Mouse (Mus musculus) neural tube, embryonic 14.5 days (tissue): ENCODE results near the gene Pdcd6ip. TPM values are rescaled to one million over a fixed set of nuclear protein-coding genes. Genes with fewer than 3 reads are reported as not detected.
A peak's percentile ranks its signal among the peaks of the same experiment; 100 is the strongest.

Experiments
- ATAC-seq: fragments of 200-750 bp; cut with Nextera tagmentation; 2 replicates; pipeline ENCODE4 v1.8.0; 2017; ENCODE audit warnings: low read depth, mild to moderate bottlenecking, moderate TSS enrichment, moderate library complexity
- H3K27ac ChIP-seq: fragments of 300-500 bp; sonication (generic); 2 replicates; pipeline ENCODE4 v1.5.1; 2014; ENCODE audit warnings: low read depth, mild to moderate bottlenecking, control low read depth, low read length, moderate library complexity, mixed read lengths
- H3K27me3 ChIP-seq: fragments of 300-500 bp; sonication (generic); 2 replicates; pipeline ENCODE4 v1.6.1; 2014; ENCODE audit warnings: low read length; ENCODE audit not compliant: control insufficient read depth, insufficient read depth
- H3K36me3 ChIP-seq: fragments of 300-500 bp; sonication (generic); 2 replicates; pipeline ENCODE4 v1.6.1; 2014; ENCODE audit warnings: low read length, mixed read lengths; ENCODE audit not compliant: control insufficient read depth, insufficient read depth
- H3K4me1 ChIP-seq: fragments of 300-500 bp; sonication (generic); 2 replicates; pipeline ENCODE4 v1.6.1; 2014; ENCODE audit warnings: low read length; ENCODE audit not compliant: control insufficient read depth, insufficient read depth
- H3K4me2 ChIP-seq: fragments of 300-500 bp; sonication (generic); 2 replicates; pipeline ENCODE4 v1.6.1; 2014; ENCODE audit warnings: mild to moderate bottlenecking, low read depth, low read length, control low read depth
- H3K4me3 ChIP-seq: fragments of 300-500 bp; sonication (generic); 2 replicates; pipeline ENCODE4 v1.5.1; 2014; ENCODE audit warnings: low read depth, low read length, control low read depth, mixed read lengths
- H3K9ac ChIP-seq: fragments of 300-500 bp; sonication (generic); replicated peaks from 2 replicates; pipeline ENCODE4 v1.6.1; 2014; ENCODE audit warnings: low read depth, mild to moderate bottlenecking, control low read depth, low read length, mixed read lengths
- H3K9me3 ChIP-seq: fragments of 300-500 bp; sonication (generic); 2 replicates; pipeline ENCODE4 v1.6.1; 2016; ENCODE audit warnings: low read length; ENCODE audit not compliant: control insufficient read depth
- WGBS: fragments of 180-500 bp; shearing (Covaris S2); extraction: QIAGEN DNeasy Blood & Tissue Kit; methylation state at CpG from one replicate; pipeline ENCODE4 v1.1.7; 2014; 5-methylcytosine and 5-hydroxymethylcytosine counted together
- polyA plus RNA-seq: library from polyadenylated mRNA; unstranded; fragments of >200 nt; fragmentation: Nextera tagmentation; extraction: Ambion mirVana; gene quantifications from 2 replicates; pipeline ENCODE4 v1.2.1, GENCODE M21; 2014

The Pdcd6ip gene
- polyA plus RNA-seq, 1 experiment from 2014 or later = 28.6 TPM

- Histone ChIP-seq H3K36me3 (no peaks in the 10 kb centered on the region), H3K27ac (no peak overlapping the region), H3K9me3 (no peaks in the 10 kb centered on the region), H3K4me2 (no peak overlapping the region), H3K27me3 (no peaks in the 10 kb centered on the region), H3K4me1 (no peaks in the 10 kb centered on the region), H3K4me3 (no peak overlapping the region), H3K9ac (no peak overlapping the region)
- 0 out of 2 replicates have a peak, but pooled peaks have one; percentile 14 for ATAC-seq
- 75% methylated on average over 3 of the region's 3 CpGs for WGBS
Measured at GRCm38 (mm10) chr9:113644076-113644475, 64.0 kb downstream of the Pdcd6ip start.

GRCm38 (mm10) chr9:113643669-113644068 is 64.4 kb downstream of the Pdcd6ip start:
- ATAC-seq = peak; percentile 51; the same call in 1 of the 2 replicates
- H3K4me1 ChIP-seq = no peaks in the 10 kb centered on the region
- H3K9me3 ChIP-seq = no peaks in the 10 kb centered on the region
- 50% methylated on average over 15 of the region's 15 CpGs for WGBS
- H3K9ac ChIP-seq = no peak overlapping the region
- H3K4me3 ChIP-seq = no peak overlapping the region
- H3K27me3 ChIP-seq = no peaks in the 10 kb centered on the region
- H3K36me3 ChIP-seq = no peaks in the 10 kb centered on the region
- H3K4me2 ChIP-seq = no peak overlapping the region
- H3K27ac ChIP-seq = no peak overlapping the region

- no peaks in the 10 kb centered on the region for H3K27me3 ChIP-seq
- H3K9ac ChIP-seq = no peak overlapping the region
- no peak for ATAC-seq
- H3K4me1 ChIP-seq = no peaks in the 10 kb centered on the region
- no peaks in the 10 kb centered on the region for H3K36me3 ChIP-seq
- H3K27ac ChIP-seq = no peak overlapping the region
- no peak overlapping the region for H3K4me3 ChIP-seq
- H3K9me3 ChIP-seq = no peaks in the 10 kb centered on the region
- no peak overlapping the region for H3K4me2 ChIP-seq
- 57% methylated on average over 7 of the region's 7 CpGs for WGBS
Measured at GRCm38 (mm10) chr9:113634986-113635385, 73.1 kb downstream of the Pdcd6ip start.

- Histone ChIP-seq H3K4me1 (no peaks in the 10 kb centered on the region), H3K9ac (no peak overlapping the region), H3K27me3 (no peaks in the 10 kb centered on the region), H3K36me3 (no peaks in the 10 kb centered on the region), H3K9me3 (no peaks in the 10 kb centered on the region), H3K27ac (no peak overlapping the region), H3K4me2 (no peak overlapping the region), H3K4me3 (no peak overlapping the region)
- no peak for ATAC-seq
- 67% methylated on average over 8 of the region's 8 CpGs for WGBS
Measured at GRCm38 (mm10) chr9:113633168-113633744, 74.8 kb downstream of the Pdcd6ip start.

- H3K27ac ChIP-seq = no peak overlapping the region
- 76% methylated on average over 9 of the region's 9 CpGs for WGBS
- H3K4me1 ChIP-seq = no peaks in the 10 kb centered on the region
- no peaks in the 10 kb centered on the region for H3K36me3 ChIP-seq
- H3K4me2 ChIP-seq = no peak overlapping the region
- H3K27me3 ChIP-seq = no peaks in the 10 kb centered on the region
- H3K9ac ChIP-seq = no peak overlapping the region
- no peak for ATAC-seq
- H3K9me3 ChIP-seq = no peaks in the 10 kb centered on the region
- no peak overlapping the region for H3K4me3 ChIP-seq
Measured at GRCm38 (mm10) chr9:113632350-113633043, 75.6 kb downstream of the Pdcd6ip start.

GRCm38 (mm10) chr9:113629632-113630031 is 78.4 kb downstream of the Pdcd6ip start:
- Histone ChIP-seq H3K4me1 (no peaks in the 10 kb centered on the region), H3K9me3 (no peaks in the 10 kb centered on the region; the same call in 1 of the 2 replicates), H3K27ac (no peak overlapping the region), H3K4me3 (no peak overlapping the region), H3K27me3 (no peaks in the 10 kb centered on the region), H3K36me3 (no peaks in the 10 kb centered on the region), H3K4me2 (no peak overlapping the region), H3K9ac (no peak overlapping the region; the same call in 1 of the 2 replicates)
- under 1% methylated on average over 9 of the region's 9 CpGs for WGBS
- ATAC-seq = peak; percentile 65; the same call in 1 of the 2 replicates

GRCm38 (mm10) chr9:113629191-113629590 is 78.9 kb downstream of the Pdcd6ip start:
- H3K9ac ChIP-seq = no peak overlapping the region
- no peaks in the 10 kb centered on the region; the same call in 1 of the 2 replicates for H3K9me3 ChIP-seq
- no peak for ATAC-seq
- no peak overlapping the region for H3K4me3 ChIP-seq
- WGBS = 87% methylated on average over 11 of the region's 11 CpGs
- H3K27me3 ChIP-seq = no peaks in the 10 kb centered on the region
- no peaks in the 10 kb centered on the region for H3K36me3 ChIP-seq
- no peak overlapping the region for H3K4me2 ChIP-seq
- no peak overlapping the region for H3K27ac ChIP-seq
- no peaks in the 10 kb centered on the region for H3K4me1 ChIP-seq

- no peaks in the 10 kb centered on the region; the same call in 1 of the 2 replicates for H3K9me3 ChIP-seq
- H3K4me2 ChIP-seq = no peak overlapping the region
- H3K4me3 ChIP-seq = no peak overlapping the region
- ATAC-seq = no peak
- no peak overlapping the region for H3K27ac ChIP-seq
- H3K27me3 ChIP-seq = no peaks in the 10 kb centered on the region
- H3K36me3 ChIP-seq = no peaks in the 10 kb centered on the region
- 94% methylated on average over 1 of the region's 1 CpGs for WGBS
- H3K9ac ChIP-seq = no peak overlapping the region
- no peaks in the 10 kb centered on the region for H3K4me1 ChIP-seq
Measured at GRCm38 (mm10) chr9:113628780-113629179, 79.3 kb downstream of the Pdcd6ip start.

GRCm38 (mm10) chr9:113626730-113627129 is 81.3 kb downstream of the Pdcd6ip start:
- H3K9ac ChIP-seq = no peak overlapping the region
- no peak overlapping the region for H3K4me2 ChIP-seq
- H3K9me3 ChIP-seq = no peaks in the 10 kb centered on the region; the same call in 1 of the 2 replicates
- no peak overlapping the region for H3K27ac ChIP-seq
- no peaks in the 10 kb centered on the region for H3K4me1 ChIP-seq
- H3K4me3 ChIP-seq = no peak overlapping the region
- 91% methylated on average over 10 of the region's 10 CpGs for WGBS
- ATAC-seq = no peak
- H3K36me3 ChIP-seq = no peaks in the 10 kb centered on the region
- H3K27me3 ChIP-seq = no peaks in the 10 kb centered on the region
